Mouse (Mus musculus): Measurements from ENCODE around the gene Exoc3l2. TPM values are rescaled to one million over a fixed set of nuclear protein-coding genes. Genes with fewer than 3 reads are reported as not detected.

Gene Exoc3l2
- polyA plus RNA-seq, 1 experiment from 2014 or later: 0.17 TPM

DNA sequence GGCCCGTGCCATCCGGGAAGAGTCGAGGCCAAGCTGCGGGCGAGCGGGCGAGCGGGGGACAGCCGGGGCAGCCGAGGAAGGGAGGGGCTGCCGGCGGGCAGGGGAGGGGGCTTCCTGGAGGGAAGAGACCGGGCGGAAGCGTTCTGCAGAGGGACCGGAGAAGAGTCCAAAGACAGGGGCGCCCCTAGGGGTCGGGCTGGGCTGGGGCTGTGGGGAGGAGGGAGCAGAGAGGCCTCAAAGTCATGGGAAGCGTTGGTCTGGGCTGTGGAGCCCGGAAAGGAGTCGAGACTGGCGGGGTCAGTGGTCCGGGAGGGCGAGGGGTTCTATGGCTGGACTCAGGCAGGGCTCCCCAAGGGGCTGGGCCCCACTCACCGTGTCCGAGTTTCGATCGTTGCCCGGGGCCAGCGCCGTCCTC is 5.1 kb upstream of the Exoc3l2 start:
- peak; percentile 80 for ATAC-seq (replicated peaks)
- Histone ChIP-seq H3K27me3 (replicated peaks) (no peaks in the 10 kb centered on the region), H3K4me2 (peak overlapping the region; percentile 65), H3K36me3 (replicated peaks) (0 out of 2 replicates have a peak, but pooled peaks cover 3% of the 10 kb centered on the region), H3K4me1 (peaks cover 27% of the 10 kb centered on the region), H3K9ac (peak overlapping the region; percentile 82), H3K9me3 (no peaks in the 10 kb centered on the region), H3K4me3 (peak overlapping the region; percentile 91), H3K27ac (peak overlapping the region; percentile 76)
- WGBS: under 1% methylated on average over 31 of the region's 31 CpGs

- H3K4me2 ChIP-seq: peak within 1 kb of the TSS; percentile 65
- WGBS: 1% methylated on average over 29 of the region's 42 CpGs
- peak within 1 kb of the TSS; percentile 91 for H3K4me3 ChIP-seq
- peak within 1 kb of the TSS; percentile 82 for H3K9ac ChIP-seq
- peak within 1 kb of the TSS; percentile 76 for H3K27ac ChIP-seq
- no peaks in the 10 kb centered on the region for H3K9me3 ChIP-seq
- no peaks in the 10 kb centered on the region for H3K27me3 ChIP-seq (replicated peaks)
- H3K4me1 ChIP-seq: peaks cover 27% of the 10 kb centered on the region
- H3K36me3 ChIP-seq (replicated peaks): 0 out of 2 replicates have a peak, but pooled peaks cover 3% of the 10 kb centered on the region
- ATAC-seq (replicated peaks): peak; percentile 86
Observed at GRCm38 (mm10) chr7:19458591-19459111, 4.5 kb upstream of the Exoc3l2 start, which contains the start of gene Mark4. Gene Mark4 (minus strand): TSS chr7:19458821.

- H3K9ac ChIP-seq: peak overlapping the region; percentile 82
- WGBS: 21% methylated on average over 6 of the region's 6 CpGs
Observed at GRCm38 (mm10) chr7:19459144-19459870, 3.8 kb upstream of the Exoc3l2 start.

GRCm38 (mm10) chr7:19460500-19460899 is 2.6 kb upstream of the Exoc3l2 start:
- Histone ChIP-seq H3K4me2 (no peak overlapping the region), H3K36me3 (replicated peaks) (0 out of 2 replicates have a peak, but pooled peaks cover 3% of the 10 kb centered on the region), H3K4me1 (peaks cover 33% of the 10 kb centered on the region), H3K4me3 (no peak overlapping the region), H3K27ac (no peak overlapping the region), H3K9ac (no peak overlapping the region), H3K9me3 (no peaks in the 10 kb centered on the region), H3K27me3 (replicated peaks) (peaks cover 11% of the 10 kb centered on the region)
- ATAC-seq (replicated peaks): no peak
- WGBS: 63% methylated on average over 1 of the region's 1 CpGs

More at GRCm38 (mm10) chr7:19459144-19459870, 3.8 kb upstream of the Exoc3l2 start:
- Histone ChIP-seq H3K27me3 (replicated peaks) (no peaks in the 10 kb centered on the region), H3K4me1 (peaks cover 27% of the 10 kb centered on the region), H3K4me3 (peak overlapping the region; percentile 91), H3K4me2 (peak overlapping the region; percentile 65), H3K9me3 (no peaks in the 10 kb centered on the region), H3K36me3 (replicated peaks) (0 out of 2 replicates have a peak, but pooled peaks cover 3% of the 10 kb centered on the region), H3K27ac (peak overlapping the region; percentile 76)
- ATAC-seq (replicated peaks): no peak

- ATAC-seq (replicated peaks): no peak
Observed at GRCm38 (mm10) chr7:19461488-19461887, 1.6 kb upstream of the Exoc3l2 start.

GRCm38 (mm10) chr7:19462443-19462842 is 688 bp upstream of the Exoc3l2 start:
- Histone ChIP-seq H3K4me3 (no peak overlapping the region), H3K9ac (no peak overlapping the region), H3K27ac (no peak overlapping the region), H3K9me3 (no peaks in the 10 kb centered on the region), H3K4me1 (peaks cover 16% of the 10 kb centered on the region), H3K27me3 (replicated peaks) (peaks cover 27% of the 10 kb centered on the region), H3K36me3 (replicated peaks) (no peaks in the 10 kb centered on the region), H3K4me2 (no peak overlapping the region)
- no peak for ATAC-seq (replicated peaks)
- WGBS: 55% methylated on average over 4 of the region's 4 CpGs

More at GRCm38 (mm10) chr7:19461488-19461887, 1.6 kb upstream of the Exoc3l2 start:
- Histone ChIP-seq H3K9me3 (no peaks in the 10 kb centered on the region), H3K36me3 (replicated peaks) (no peaks in the 10 kb centered on the region), H3K27me3 (replicated peaks) (peaks cover 19% of the 10 kb centered on the region), H3K27ac (no peak overlapping the region), H3K4me1 (peaks cover 25% of the 10 kb centered on the region), H3K4me2 (no peak overlapping the region), H3K4me3 (no peak overlapping the region), H3K9ac (no peak overlapping the region)
- WGBS: 10% methylated on average over 6 of the region's 6 CpGs

GRCm38 (mm10) chr7:19464367-19465307 is 1.5 kb downstream of the Exoc3l2 start:
- peak overlapping the region; percentile 15; the same call in 1 of the 2 replicates for H3K4me2 ChIP-seq
- ATAC-seq (replicated peaks): no peak
- no peak overlapping the region for H3K27ac ChIP-seq
- no peaks in the 10 kb centered on the region for H3K9me3 ChIP-seq
- H3K36me3 ChIP-seq (replicated peaks): no peaks in the 10 kb centered on the region
- H3K4me3 ChIP-seq: no peak overlapping the region
- peaks cover 7% of the 10 kb centered on the region for H3K4me1 ChIP-seq
- no peak overlapping the region for H3K9ac ChIP-seq
- 9% methylated on average over 22 of the region's 22 CpGs for WGBS
- H3K27me3 ChIP-seq (replicated peaks): peaks cover 40% of the 10 kb centered on the region

GRCm38 (mm10) chr7:19466602-19467145 is 3.5 kb downstream of the Exoc3l2 start:
- Histone ChIP-seq H3K4me1 (peaks cover 6% of the 10 kb centered on the region), H3K9ac (no peak overlapping the region), H3K27me3 (replicated peaks) (peaks cover 51% of the 10 kb centered on the region), H3K4me2 (no peak overlapping the region), H3K9me3 (no peaks in the 10 kb centered on the region), H3K36me3 (replicated peaks) (no peaks in the 10 kb centered on the region), H3K4me3 (no peak overlapping the region), H3K27ac (no peak overlapping the region)
- ATAC-seq (replicated peaks): no peak
- 60% methylated on average over 5 of the region's 5 CpGs for WGBS

- WGBS: 29% methylated on average over 6 of the region's 6 CpGs
- Histone ChIP-seq H3K9me3 (no peaks in the 10 kb centered on the region), H3K27ac (no peak overlapping the region), H3K4me2 (no peak overlapping the region), H3K4me3 (no peak overlapping the region), H3K36me3 (replicated peaks) (no peaks in the 10 kb centered on the region), H3K27me3 (replicated peaks) (peaks cover 61% of the 10 kb centered on the region), H3K4me1 (peaks cover 6% of the 10 kb centered on the region), H3K9ac (no peak overlapping the region)
- ATAC-seq (replicated peaks): no peak
Observed at GRCm38 (mm10) chr7:19467638-19468037, 4.5 kb downstream of the Exoc3l2 start.

DNA sequence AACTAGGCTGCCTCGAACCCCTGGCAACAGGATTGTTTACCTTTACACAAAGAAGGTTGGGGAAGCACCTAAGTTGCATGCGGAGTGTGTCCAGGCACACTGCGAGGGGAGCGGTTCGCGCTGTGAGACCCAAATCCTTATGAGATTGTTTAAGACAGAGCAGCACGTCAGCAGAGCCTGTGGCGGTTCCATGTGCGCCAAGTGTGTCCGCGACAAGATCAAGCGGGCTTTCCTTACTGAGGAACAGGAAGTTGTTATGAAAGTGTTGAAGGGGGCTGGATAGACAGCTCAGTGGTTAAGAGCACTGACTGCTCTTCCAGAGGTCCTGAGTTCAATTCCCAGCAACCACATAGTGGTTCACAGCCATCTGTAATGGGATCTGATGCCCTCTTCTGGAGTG is 5.1 kb downstream of the Exoc3l2 start:
- WGBS: 59% methylated on average over 12 of the region's 12 CpGs
- H3K9me3 ChIP-seq: no peaks in the 10 kb centered on the region
- H3K27ac ChIP-seq: no peak overlapping the region
- H3K4me1 ChIP-seq: peaks cover 6% of the 10 kb centered on the region
- ATAC-seq (replicated peaks): no peak
- H3K9ac ChIP-seq: no peak overlapping the region
- no peaks in the 10 kb centered on the region for H3K36me3 ChIP-seq (replicated peaks)
- H3K4me2 ChIP-seq: no peak overlapping the region
- H3K4me3 ChIP-seq: no peak overlapping the region
- peaks cover 67% of the 10 kb centered on the region for H3K27me3 ChIP-seq (replicated peaks)

GRCm38 (mm10) chr7:19469404-19469803 is 6.3 kb downstream of the Exoc3l2 start:
- H3K36me3 ChIP-seq (replicated peaks): no peaks in the 10 kb centered on the region

More at GRCm38 (mm10) chr7:19469404-19469803, 6.3 kb downstream of the Exoc3l2 start:
- H3K4me3 ChIP-seq: peak overlapping the region; percentile 2; the same call in 1 of the 2 replicates
- no peak overlapping the region for H3K9ac ChIP-seq
- WGBS: 18% methylated on average over 23 of the region's 23 CpGs
- peaks cover 72% of the 10 kb centered on the region for H3K27me3 ChIP-seq (replicated peaks)
- no peak overlapping the region for H3K4me2 ChIP-seq
- ATAC-seq (replicated peaks): no peak
- H3K4me1 ChIP-seq: peaks cover 13% of the 10 kb centered on the region
- no peak overlapping the region for H3K27ac ChIP-seq
- H3K9me3 ChIP-seq: no peaks in the 10 kb centered on the region

Measured in midbrain, embryonic 15.5 days (tissue).